Mouse (Mus musculus) heart, postnatal 25 days (tissue): ENCODE measurements around the gene Mprip. TPM values are rescaled to one million over a fixed set of nuclear protein-coding genes. Genes with fewer than 3 reads are reported as not detected.

Experiments used
- DNase-seq: peaks from one replicate; pipeline ENCODE4 v3.0.0; 2022; ENCODE audit warnings: low spot score
- intact Hi-C: fragments of 180-260 bp; cut with DNase I; formaldehyde crosslinking; loops from one replicate; pipeline ENCODE4 v1.15.1; 2025
- total RNA-seq, 2 experiments: library from RNA; stranded (reverse); gene quantifications; 2 replicates each; pipeline ENCODE4 v1.2.3; 2021

The Mprip gene
- total RNA-seq, 2 experiments from 2014 or later, result 149 to 151 TPM

DNA sequence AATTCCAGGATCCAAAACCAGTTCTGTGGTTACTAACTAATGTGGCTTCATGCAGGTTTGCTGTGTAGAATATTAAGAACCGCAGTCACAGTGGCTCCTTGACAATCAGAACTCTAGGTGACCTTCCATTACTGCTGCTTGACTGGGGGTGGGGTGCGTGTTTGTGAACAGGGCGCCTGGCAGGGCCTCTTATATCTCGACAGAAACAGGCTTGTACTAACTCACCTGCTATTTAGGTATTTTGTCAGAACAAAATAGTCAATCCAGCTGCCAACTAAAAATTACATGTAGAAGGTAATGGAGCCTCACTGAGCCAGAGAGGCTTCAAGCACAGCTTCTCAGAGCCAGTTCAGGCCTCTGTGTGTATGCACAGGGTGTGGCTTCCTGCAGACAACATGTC is 119.1 kb downstream of the Mprip start:
- DNase-seq, result no peak
- intact Hi-C loops, result no loop called here

DNA sequence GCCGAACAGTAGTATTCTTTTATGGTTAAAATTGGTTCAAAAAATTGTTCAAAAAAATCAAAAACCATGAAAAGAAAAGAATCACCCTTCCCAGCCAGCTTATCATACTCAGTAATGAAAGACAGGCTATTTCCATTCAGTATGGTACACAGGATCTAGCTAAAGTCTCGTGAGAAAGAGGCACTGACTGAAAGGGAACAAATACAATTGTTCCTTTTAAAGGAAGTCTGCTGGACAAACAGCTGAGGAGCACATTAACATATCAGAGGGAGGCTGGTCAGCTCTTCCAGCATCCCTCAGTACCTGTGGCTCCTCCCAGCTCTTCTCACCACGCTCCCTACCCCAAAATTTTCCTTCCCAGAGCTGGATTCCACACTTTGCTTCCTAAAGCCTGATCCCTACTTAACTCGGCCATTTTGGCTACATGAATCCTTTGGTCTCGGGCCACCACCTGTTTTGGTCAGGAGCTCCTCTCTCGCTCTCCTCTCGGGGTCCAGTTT is 121.0 kb downstream of the Mprip start:
- intact Hi-C loops, result no loop called here

DNA sequence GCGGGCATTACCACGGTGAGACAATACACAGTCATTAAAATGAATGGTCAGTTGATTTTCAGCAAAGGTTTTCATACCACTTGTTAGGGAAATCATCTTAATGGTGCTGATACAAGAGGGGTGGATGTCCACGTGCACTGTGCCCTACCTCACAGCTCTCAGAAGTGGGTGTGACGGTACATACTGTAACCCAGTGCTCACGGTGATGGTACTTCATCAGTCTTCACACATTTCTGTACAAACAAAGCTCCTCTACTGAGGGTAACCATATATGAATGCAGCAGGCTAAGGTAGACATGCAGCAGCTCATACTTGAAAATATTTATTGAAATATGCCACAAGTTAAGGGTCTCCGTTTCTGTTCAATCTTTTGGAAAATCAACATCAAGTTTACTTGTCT is 122.5 kb downstream of the Mprip start:
- DNase-seq, result no peak
- intact Hi-C loops, result no loop called here

More for the DNA sequence above, 121.0 kb downstream of the Mprip start:
- DNase-seq, result no peak

DNA sequence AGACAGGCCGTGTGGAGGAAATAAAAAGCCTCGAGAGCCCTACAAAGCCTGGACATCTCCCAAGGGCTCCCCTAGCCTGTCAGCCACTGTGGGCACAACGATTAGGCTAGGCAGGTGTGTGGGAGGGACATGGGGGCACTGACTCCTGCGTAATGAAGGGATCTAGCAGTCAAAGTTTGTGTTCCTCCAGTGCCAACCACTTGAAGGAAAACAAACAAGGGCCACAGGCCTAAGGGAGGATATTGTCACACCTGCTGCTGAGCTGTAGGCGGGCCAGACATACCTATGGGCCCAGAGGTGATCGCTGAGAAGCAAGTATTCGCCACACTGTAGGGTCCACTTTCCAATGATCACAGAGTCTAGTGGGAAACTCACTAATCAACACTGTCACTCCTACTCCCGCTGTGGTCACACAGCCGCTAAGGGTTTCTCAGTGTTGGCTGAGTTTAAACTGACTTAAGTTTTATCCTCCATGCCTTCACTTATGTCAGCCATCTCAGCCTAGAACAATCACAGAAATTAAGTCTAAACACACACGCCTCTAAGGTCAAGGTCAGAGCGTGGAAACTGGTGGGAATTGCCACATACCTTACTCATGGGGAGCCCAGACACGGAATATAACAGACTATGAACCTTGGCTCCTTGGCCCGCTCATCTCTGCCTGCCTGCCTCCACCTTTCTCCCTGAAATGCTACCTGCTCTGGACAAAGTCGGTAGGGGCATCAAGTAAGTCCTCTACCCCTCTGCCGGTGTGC is 125.5 kb downstream of the Mprip start:
- DNase-seq, result no peak
- intact Hi-C loops, result no loop called here

DNA sequence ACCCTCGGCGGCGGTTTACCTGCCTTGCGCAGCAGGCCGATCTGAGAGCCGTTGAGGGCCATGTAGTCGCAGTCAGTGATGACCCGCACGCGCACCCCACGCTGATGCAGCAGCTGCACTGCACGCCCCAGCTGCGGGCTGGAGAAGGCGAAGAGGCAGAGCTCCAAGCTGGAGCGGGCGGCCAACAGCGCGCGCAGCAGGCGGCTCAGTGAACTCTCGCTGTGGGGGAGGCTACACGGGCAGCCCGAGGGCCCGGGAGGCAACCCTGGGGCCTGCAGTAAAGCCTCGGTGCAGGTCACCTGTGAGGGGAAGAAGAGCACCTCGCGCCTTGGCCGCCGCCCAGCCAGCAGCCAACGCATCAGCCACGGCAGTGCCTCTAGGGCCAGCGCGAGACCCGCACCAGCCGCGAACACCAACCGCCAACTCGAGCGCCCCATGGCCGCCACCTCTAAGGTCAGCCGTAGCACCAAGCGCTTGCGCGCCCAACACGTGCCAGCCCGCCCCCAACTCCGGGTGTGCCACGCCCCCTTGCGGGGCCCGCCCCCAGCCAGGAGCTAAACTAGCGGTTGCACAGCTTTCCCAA is 126.2 kb downstream of the Mprip start, which contains the start of gene Pld6:
Pld6 (minus strand) TSS at position 447 of the 583 bp plus-strand sequence.
- intact Hi-C loops, result no loop called here
- no peak for DNase-seq

DNA sequence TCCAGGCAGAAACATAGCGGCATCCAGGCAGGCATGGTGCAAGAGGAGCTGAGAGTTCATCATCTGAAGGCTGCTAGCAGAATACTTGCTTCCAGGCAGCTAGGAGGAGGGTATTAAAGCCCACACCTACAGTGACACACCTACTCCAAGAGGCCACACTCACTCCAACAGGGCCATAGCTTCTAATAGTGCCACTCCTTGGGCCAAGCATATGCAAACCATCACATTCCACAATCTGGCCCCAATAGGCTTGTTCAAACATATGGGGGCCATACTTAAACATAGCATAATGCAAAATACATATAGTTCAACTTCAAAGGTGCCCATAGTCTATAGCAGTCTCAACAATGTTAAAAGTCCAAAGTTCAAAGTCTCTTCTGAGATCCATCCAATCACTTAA is 128.2 kb downstream of the Mprip start:
- no peak for DNase-seq
- intact Hi-C loops, result no loop called here

DNA sequence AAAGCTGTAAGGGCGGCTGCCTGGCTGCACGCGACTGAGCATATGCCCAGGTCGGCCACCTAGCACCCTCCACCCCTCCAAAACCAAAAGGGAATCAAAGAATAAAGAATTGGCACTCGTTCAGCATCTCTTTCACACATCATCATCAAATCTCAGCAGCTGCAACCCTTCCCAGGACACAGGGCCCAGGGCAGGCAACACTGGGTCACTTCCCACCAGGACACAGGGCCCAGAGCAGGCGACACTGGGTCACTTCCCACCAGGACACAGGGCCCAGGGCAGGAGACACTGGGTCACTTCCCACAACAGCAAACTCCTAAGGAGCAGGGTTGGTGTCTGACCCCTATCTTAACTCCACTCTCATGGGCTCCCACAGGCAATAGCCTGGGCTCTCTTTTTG is 132.3 kb downstream of the Mprip start:
- no peak for DNase-seq
- intact Hi-C loops, result no loop called here

DNA sequence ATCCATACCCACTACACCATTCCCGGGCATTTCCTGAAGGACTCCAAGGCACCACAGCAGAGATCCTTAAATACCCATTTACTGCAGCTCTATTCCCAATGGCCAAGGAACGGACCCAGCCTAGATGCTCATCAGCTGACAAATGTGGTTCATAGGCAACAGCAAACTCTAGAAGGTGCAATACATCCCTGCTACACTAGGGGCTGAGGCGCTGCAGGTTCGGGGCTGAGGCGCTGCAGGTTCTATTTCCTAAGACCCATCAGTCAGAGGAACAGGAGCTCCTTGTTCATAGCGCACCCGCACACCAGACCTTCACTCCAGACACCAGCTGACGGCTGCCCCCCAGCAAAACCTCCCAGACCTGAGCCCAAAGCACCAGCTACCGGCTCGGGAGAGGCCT is 139.3 kb downstream of the Mprip start:
- intact Hi-C loops, result no loop called here

DNA sequence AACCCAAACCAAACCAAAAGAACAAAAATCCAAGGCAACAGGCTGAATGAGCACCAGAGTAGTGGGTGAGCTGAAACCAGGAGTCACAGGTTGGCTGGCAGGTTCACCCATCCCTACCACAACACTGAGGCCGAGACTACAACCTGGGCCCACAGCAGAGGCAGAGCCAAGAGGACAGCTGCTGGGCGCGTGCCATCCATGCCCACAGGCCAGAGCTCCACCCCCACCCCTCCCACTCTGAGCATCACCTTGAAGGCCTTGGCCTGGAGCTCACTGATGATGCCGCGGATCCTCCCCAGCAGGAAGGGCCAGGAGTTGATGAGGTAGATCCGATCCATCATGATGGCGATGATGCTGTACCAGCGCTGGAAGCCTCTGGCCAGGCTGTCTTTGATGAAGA is 140.8 kb downstream of the Mprip start:
- DNase-seq, result no peak
- intact Hi-C loops, result no loop called here

More for the DNA sequence above, 139.3 kb downstream of the Mprip start:
- no peak for DNase-seq

DNA sequence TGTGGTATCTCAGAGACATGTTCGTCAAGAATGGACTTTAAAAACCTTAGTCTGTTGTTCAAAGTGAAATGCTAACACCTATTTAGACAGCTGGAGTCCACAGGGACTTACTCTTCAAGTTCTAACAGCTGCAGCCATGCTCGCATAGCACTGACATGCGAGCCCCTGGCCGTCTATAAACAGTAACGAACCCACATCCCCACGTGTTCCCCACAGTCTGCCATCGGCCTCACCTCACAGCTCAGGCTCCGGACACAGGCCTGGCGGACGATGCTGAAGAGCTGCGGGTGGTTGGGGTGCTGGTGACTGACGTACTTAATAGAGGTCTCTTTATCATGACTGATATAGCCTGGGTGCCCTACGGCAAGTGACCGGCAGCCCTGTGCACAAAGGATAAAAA is 142.4 kb downstream of the Mprip start:
- intact Hi-C loops, result no loop called here
- no peak for DNase-seq

DNA sequence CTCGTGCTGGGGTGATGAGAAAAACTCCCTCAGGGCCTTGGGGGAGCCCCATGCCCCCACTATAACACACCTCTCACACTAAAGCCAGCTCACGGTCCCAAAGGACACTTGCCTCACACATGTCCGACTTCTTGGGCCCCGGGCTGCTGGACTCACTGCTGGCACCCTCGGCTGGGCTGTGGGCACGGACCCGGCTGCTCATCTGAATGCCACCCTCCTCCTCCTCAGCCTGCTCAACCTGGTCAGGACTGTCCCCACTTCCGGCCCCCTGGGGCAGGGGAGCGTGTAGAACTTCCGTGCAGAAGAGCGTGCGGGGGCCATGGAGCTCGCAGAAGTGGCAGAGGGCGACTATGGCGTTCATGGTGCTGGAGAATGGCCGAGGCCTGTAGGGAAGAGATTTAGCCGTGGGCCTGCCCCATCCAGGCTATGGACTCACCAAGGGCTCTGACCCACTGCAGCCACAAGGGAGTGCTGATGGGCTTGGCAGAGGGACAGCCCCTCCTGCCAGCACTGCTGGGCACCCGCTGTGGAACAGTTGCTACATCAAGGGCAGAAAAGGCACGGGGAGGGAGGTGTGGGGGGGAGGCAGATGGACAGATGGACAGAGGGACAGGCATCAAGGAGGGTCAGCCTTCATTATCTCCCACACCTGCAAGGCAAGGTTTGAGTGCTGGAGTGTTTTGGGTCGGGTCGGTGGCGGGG is 143.5 kb downstream of the Mprip start:
- DNase-seq, result no peak
- intact Hi-C loops, result no loop called here

DNA sequence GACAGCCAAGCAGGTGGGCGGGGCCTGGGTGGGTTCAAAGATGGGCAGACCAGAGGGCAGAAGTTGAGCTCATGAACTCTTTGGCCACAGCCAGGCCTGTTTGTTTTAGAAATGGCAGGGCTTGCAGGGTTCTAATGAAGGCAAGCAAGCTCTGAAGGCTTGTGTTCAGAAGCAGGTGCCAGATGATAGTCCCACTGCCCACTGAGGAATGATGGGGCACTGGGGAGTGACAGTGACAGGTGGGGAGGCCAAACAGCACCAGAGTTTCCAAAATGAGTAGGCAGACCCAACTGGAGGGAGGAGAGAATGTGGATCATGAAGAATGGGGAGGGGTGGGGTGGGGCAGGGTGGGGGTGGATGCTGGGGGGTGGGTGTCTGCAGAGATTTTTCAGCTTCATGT is 144.2 kb downstream of the Mprip start:
- intact Hi-C loops, result no loop called here
- no peak for DNase-seq

DNA sequence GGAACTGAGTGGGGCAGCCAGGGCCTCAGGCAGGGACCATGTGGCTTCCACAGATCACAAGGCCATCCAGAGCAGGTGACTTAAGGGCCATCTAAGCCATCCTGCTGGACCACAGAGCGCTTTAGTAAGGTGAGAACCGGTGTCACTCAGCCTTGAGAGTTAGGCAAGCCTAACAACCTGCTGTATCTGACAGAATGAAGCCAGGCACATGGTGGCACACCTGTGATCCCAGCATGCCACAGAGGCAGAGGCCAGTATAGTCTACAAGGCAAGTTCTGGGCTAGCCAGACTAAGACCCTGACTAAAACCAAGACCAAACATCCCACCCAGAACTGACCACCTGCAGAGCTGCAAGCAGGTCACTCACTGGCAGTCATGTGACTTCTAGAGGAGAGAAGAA is 144.6 kb downstream of the Mprip start:
- intact Hi-C loops, result no loop called here
- DNase-seq, result no peak

DNA sequence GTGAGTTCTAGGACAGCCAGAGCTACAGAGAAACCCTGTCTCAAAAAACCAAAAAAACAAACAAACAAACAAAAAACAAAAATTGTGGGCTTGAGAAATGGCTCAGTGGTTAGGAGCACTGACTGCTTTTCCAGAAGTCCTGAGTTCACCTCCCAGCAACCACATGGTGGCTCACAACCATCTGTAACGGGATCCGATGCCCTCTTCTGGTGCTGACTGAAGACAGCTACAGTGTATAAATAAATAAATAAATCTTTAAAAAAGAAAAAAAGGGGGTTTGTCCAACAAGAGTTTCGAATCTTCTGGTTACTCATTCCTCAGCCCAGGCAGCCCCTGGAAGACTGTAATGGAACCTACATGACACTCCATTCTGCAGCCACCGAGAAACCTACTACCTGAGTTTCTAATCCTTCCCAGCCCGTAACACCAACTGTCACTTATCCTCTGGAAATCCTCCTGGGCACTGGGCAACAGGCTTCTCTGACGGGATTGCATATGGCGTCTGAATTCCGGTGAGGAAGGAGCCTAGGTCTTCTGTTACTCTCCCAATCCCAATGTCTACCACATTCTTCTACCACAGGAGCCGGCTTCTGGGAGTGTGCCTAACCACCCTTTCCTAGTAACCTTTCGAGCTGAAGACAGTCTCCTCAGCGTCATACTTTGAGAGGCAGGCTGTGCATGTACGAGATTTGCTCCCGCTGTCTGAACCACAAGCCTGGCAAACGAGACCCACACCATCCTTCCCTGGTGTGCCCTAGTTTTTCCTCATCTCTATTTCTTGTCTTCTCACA is 147.3 kb downstream of the Mprip start:
- no peak for DNase-seq
- intact Hi-C loops, result no loop called here

DNA sequence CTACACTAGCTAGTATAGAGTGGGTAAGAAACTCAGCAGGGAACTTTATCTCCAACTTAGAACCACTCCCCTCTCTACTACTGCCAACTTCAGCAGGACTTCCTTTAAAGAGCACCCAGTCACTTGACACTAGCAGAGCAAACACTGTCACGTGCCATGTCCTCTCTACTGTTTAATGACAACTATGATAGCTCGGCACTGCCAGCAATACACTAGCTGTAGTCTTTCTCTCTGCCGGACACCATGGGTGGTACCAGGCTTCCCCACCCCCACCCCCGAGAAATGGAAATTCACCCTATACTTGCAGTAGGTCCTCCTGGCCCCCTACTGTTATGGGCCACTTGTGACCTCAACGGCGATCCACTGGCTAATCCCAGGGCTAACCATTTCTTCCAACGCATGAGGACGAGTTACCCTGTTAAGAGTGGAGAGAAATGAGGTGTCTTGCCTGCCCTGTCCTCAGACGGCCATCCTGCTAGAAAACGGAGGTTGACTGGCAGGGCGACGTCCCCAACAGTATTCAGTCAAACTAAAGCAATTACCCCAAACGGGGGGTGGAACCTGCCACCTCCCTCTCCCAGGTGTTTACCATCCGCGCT is 148.1 kb downstream of the Mprip start:
- no peak for DNase-seq
- intact Hi-C loops, result no loop called here

DNA sequence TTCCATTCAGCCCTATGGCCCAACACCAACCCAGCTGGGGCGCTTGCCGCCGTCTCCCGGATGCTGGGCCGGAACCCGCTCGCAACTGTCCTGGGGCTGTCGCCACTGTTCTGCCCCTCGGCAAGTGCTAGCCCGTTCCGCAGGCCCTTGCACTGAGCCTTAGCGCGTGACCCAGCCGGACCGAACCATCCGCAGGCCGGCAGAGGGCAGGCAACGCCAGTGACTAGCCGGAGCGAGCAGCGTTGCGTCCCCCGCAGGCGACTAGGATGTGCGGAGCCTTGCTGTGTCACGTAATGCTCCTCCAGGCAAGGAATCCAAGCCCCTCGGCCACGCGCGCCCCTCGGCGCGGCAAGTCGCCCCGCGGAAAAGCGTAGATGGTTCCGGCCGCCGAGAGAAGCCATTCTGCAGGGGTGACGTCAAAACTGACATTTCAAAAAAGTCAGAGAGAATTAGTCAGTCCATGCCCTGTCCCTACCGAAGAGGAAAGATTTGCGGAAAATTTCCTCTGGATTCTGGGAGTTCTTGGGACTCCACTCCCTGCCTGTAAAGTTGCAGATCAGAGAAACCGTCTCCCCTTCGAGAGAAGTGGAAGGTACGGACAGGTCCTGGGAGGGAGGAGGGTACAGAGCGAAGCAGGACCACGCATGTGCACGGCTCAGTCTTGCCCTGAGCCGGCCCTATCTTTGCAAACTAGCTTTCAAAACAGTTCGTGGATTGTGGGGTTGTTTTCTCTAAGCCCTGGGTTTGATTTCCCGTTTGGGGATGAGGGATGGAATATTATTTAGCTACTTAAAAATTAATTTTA is 148.8 kb downstream of the Mprip start, which contains the start of gene Flcn:
Flcn (minus strand) TSS at position 347 of the 805 bp plus-strand sequence.
- DNase-seq, result peak; percentile 71
- intact Hi-C loops, result no loop called here

DNA sequence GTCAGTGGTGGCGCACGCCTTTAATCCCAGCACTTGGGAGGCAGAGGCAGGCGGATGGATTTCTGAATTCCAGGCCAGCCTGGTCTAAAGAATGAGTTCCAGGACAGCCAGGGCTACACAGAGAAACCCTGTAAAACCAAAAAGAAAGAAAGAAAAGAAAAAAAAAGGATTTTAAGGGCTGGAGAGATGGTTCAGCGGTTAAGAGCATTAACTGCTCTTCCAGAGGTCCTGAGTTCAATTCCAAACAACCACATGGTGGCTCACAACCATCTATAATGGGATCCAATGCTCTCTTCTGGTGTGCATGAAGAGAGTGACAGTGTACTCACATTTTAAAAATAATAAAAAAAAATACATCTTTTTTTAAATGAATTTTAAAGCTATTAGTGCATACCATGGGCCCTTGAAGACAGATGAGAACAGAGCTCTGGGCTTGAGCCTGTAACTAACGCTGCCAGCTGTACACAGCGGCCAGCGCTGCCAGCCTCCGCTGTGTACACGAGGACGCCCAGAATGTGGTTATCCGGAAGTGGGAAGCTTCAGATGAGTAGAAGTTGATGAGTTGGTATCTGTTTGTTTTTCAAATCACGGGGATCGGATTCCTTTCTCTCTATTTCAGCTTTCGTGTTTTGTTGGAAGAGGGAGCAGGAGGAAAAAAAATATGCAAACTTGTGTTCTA is 149.5 kb downstream of the Mprip start:
- DNase-seq, result no peak
- intact Hi-C loops, result no loop called here

DNA sequence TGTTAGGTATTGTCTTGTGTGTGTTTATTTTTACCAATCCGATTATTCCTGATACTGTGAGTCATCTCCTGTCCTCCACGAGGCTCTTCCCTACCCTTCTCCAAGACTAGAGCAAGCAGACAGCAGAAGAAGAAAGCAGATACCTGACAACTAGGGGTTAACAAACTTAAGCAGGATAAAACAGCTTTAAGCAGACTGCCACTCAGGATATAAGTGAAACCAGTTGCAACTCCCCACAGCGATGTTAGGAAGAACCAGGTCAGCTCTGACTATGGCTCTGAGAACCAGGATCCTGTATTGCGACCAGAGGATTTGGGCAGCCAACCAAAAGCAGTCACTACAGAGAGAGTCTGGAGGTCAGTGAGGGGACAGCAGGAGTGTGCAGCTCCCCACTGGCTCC is 150.1 kb downstream of the Mprip start:
- no peak for DNase-seq
- intact Hi-C loops, result no loop called here
